ENCODE assay signal across 8 mouse cellular contexts in the genomic region with DNA sequence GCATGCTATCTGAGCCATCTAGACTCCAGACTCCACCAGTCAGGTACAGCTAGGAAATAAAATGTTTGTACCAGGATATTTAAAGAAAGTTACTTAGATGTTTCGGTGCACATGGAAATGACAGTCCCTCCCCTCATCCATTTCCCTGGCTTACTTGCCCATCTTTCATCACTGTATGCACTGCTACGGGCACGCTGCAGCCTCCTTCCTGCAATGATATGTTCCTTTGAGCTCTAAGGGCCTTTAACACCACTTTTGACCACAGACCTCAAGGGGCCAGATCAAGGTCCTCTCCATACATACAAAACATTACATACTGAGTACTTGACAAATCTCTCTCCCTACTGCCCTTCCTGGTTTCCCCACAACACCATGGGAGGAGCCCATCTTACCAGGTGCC. TPM values are rescaled to one million over a fixed set of nuclear protein-coding genes. Genes with fewer than 3 reads are reported as not detected.
DNase-seq lines count a peak whose midpoint lies in the region; ATAC-seq and TF ChIP-seq lines count a peak whose summit lies in the region.

No protein-coding gene starts in this region.

- H3K4me3 ChIP-seq in kidney, embryonic 14.5 days (ENCODE audit: low read length), result peak overlapping the region; percentile 66
- H3K4me3 ChIP-seq in MEL (ENCODE audit: control insufficient read depth in 1 of 2, insufficient read depth in 1 of 2, low read depth in 2 of 2, low read length in 2 of 2), result peak overlapping the region; percentile 24 to 86
- H3K4me3 ChIP-seq in hindbrain, embryonic 12.5 days, result peak overlapping the region; percentile 71
- peak overlapping the region; percentile 95 for H3K4me3 ChIP-seq in midbrain, embryonic 12.5 days

- peak overlapping the region; percentile 90 for H3K9ac ChIP-seq in kidney, embryonic 14.5 days (ENCODE audit: low read depth, low read length)
- H3K9ac ChIP-seq in MEL (ENCODE audit: control insufficient read depth, low read depth, low read length, poor library complexity, severe bottlenecking), result peak overlapping the region; percentile 99
- H3K9ac ChIP-seq in hindbrain, embryonic 12.5 days, result peak overlapping the region; percentile 56; the same call in 1 of the 2 replicates
- H3K9ac ChIP-seq in midbrain, embryonic 12.5 days (replicated peaks), result peak overlapping the region; percentile 55

- no peaks in the 10 kb centered on the region for H3K9me3 ChIP-seq in kidney, embryonic 14.5 days (ENCODE audit: control insufficient read depth, low read length)
- no peaks in the 10 kb centered on the region for H3K9me3 ChIP-seq in MEL (replicated peaks; ENCODE audit: insufficient read depth, low read length)
- H3K9me3 ChIP-seq in hindbrain, embryonic 12.5 days (replicated peaks), result no peaks in the 10 kb centered on the region
- no peaks in the 10 kb centered on the region for H3K9me3 ChIP-seq in midbrain, embryonic 12.5 days

- no peak for TF ChIP-seq RAD21 in MEL (IDR thresholded peaks at IDR 0.05; ENCODE audit: low read depth, low read length)

- peak in 1 of 2 experiments; percentile 13; a peak in 1 of 4 replicates for TF ChIP-seq POLR2A in MEL (IDR thresholded peaks at IDR 0.05; ENCODE audit: control insufficient read depth in 1 of 2, insufficient read depth in 1 of 2, low read depth in 1 of 2, low read length in 2 of 2, poor library complexity in 1 of 2)

- TF ChIP-seq EP300 in MEL (IDR thresholded peaks at IDR 0.05; ENCODE audit: low read depth in 1 of 2, low read length in 2 of 2), result no peak

- no peak for TF ChIP-seq CTCF in MEL (IDR thresholded peaks at IDR 0.05 in 2 of 3, conservative IDR thresholded peaks at IDR 0.05 in 1 of 3; ENCODE audit: control insufficient read depth in 1 of 3, insufficient read depth in 1 of 3, low read depth in 2 of 3, low read length in 3 of 3, poor library complexity in 1 of 3, severe bottlenecking in 1 of 3)

- no peak for ATAC-seq in kidney, embryonic 14.5 days (ENCODE audit: low FRiP score, low TSS enrichment)
- no peak for ATAC-seq in hindbrain, embryonic 12.5 days (ENCODE audit: low FRiP score)
- ATAC-seq in midbrain, embryonic 12.5 days (ENCODE audit: low FRiP score, low read depth), result no peak

- H3K36me3 ChIP-seq in kidney, embryonic 14.5 days (ENCODE audit: control insufficient read depth, insufficient read depth, low read length), result peaks cover 56% of the 10 kb centered on the region
- H3K36me3 ChIP-seq in MEL (ENCODE audit: control insufficient read depth in 1 of 2, insufficient read depth in 2 of 2, low read length in 2 of 2), result peaks cover 0 to 18% of the 10 kb centered on the region in 2 experiments; a peak in 3 of 4 replicates
- H3K36me3 ChIP-seq in hindbrain, embryonic 12.5 days, result peaks cover 45% of the 10 kb centered on the region
- H3K36me3 ChIP-seq in midbrain, embryonic 12.5 days, result peaks cover 47% of the 10 kb centered on the region

- DNase-seq in kidney, adult 11 months, result no peak
- DNase-seq in MEL (ENCODE audit: low read depth, low spot score), result peak; percentile 64
- no peak for DNase-seq in adrenal gland, postnatal 14 days
- DNase-seq in adrenal gland, postnatal 25 days, result no peak
- DNase-seq in right cerebral cortex, postnatal 36 days (ENCODE audit: low spot score in 2 of 2), result no peak

- H3K4me1 ChIP-seq in kidney, embryonic 14.5 days (ENCODE audit: control insufficient read depth, insufficient read depth, low read length), result peaks cover 14% of the 10 kb centered on the region
- H3K4me1 ChIP-seq in MEL (ENCODE audit: control insufficient read depth in 1 of 2, insufficient read depth in 2 of 2, low read length in 2 of 2), result peaks cover 3 to 14% of the 10 kb centered on the region in 2 experiments; a peak in 3 of 4 replicates
- peaks cover 17% of the 10 kb centered on the region for H3K4me1 ChIP-seq in hindbrain, embryonic 12.5 days
- H3K4me1 ChIP-seq in midbrain, embryonic 12.5 days, result peaks cover 22% of the 10 kb centered on the region

- 72% methylated on average over 3 of the region's 3 CpGs for WGBS in kidney, embryonic 14.5 days
- 76% methylated on average over 3 of the region's 3 CpGs for WGBS in hindbrain, embryonic 12.5 days
- WGBS in midbrain, embryonic 12.5 days, result 84% methylated on average over 3 of the region's 3 CpGs

- H3K79me2 ChIP-seq in MEL (ENCODE audit: control insufficient read depth, insufficient read depth, low read length, poor library complexity), result peaks cover 42% of the 10 kb centered on the region

- H3K27me3 ChIP-seq in kidney, embryonic 14.5 days (ENCODE audit: control insufficient read depth, insufficient read depth, low read length), result no peaks in the 10 kb centered on the region
- no peaks in the 10 kb centered on the region for H3K27me3 ChIP-seq in MEL (ENCODE audit: control insufficient read depth in 1 of 2, insufficient read depth in 2 of 2, low read length in 2 of 2)
- no peaks in the 10 kb centered on the region for H3K27me3 ChIP-seq in hindbrain, embryonic 12.5 days
- no peaks in the 10 kb centered on the region for H3K27me3 ChIP-seq in midbrain, embryonic 12.5 days

- peak overlapping the region; percentile 38 for H3K4me2 ChIP-seq in kidney, embryonic 14.5 days (replicated peaks; ENCODE audit: low read depth, low read length)
- peak overlapping the region; percentile 80 for H3K4me2 ChIP-seq in hindbrain, embryonic 12.5 days (replicated peaks)
- H3K4me2 ChIP-seq in midbrain, embryonic 12.5 days (replicated peaks), result peak overlapping the region; percentile 79

- peak overlapping the region; percentile 24; the same call in 1 of the 2 replicates for H3K27ac ChIP-seq in kidney, embryonic 14.5 days (ENCODE audit: low read depth, low read length)
- no peak overlapping the region; the same call in 1 of the 2 replicates for H3K27ac ChIP-seq in MEL (ENCODE audit: control insufficient read depth, low read depth, low read length)
- H3K27ac ChIP-seq in hindbrain, embryonic 12.5 days, result peak overlapping the region; percentile 44; the same call in 1 of the 2 replicates
- H3K27ac ChIP-seq in midbrain, embryonic 12.5 days (replicated peaks), result 0 out of 2 replicates have a peak overlapping the region, but pooled peaks have one; percentile 15

TF ChIP-seq in MEL, 35 proteins besides CTCF, POLR2A, EP300 and RAD21 (continues in another document):
- no peak for TF ChIP-seq TAL1 (IDR thresholded peaks at IDR 0.05; ENCODE audit: low read length)
- no peak for TF ChIP-seq TBP (IDR thresholded peaks at IDR 0.05; ENCODE audit: low read depth, low read length)
- TF ChIP-seq RCOR1 (IDR thresholded peaks at IDR 0.05; ENCODE audit: low read depth, low read length), result no peak

RNA-seq across cellular contexts. Expression of a gene that starts 2.5 kb away (rescaled TPM):
- 413 and 421 TPM in 2 replicates for polyA plus RNA-seq in kidney, embryonic 14.5 days (2014; fragmentation: Nextera tagmentation; extraction: Ambion mirVana)
- 805 and 828 TPM in 2 replicates for total RNA-seq in MEL (2012; rRNA removed)
- 10 to 100 TPM in 1 of 2 experiments, not detected in 1; 89.6 TPM for polyA plus RNA-seq in MEL (2012; ENCODE audit: insufficient read depth in 1 of 2, insufficient read length in 2 of 2, low read depth in 1 of 2, low replicate concordance in 2 of 2, missing spikeins in 1 of 2)
- polyA plus RNA-seq in hindbrain, embryonic 12.5 days (2016; fragmentation: Nextera tagmentation; extraction: Ambion mirVana), result 273 and 290 TPM in 2 replicates
- polyA plus RNA-seq in midbrain, embryonic 12.5 days (2016; fragmentation: Nextera tagmentation; extraction: Ambion mirVana), result 351 and 363 TPM in 2 replicates
- total RNA-seq in adrenal gland, postnatal 14 days (2021), result 76.0 and 90.3 TPM in 2 replicates
- 56.5 and 65.2 TPM in 2 replicates for total RNA-seq in adrenal gland, postnatal 25 days (2021)

RNA-seq across cellular contexts. Expression of a gene that starts 7.1 kb away (rescaled TPM):
- polyA plus RNA-seq in kidney, embryonic 14.5 days (2014; fragmentation: Nextera tagmentation; extraction: Ambion mirVana), result 123 and 136 TPM in 2 replicates
- 110 and 145 TPM in 2 replicates for total RNA-seq in MEL (2012; rRNA removed)
- 100 to 1,000 TPM in 1 of 2 experiments, not detected in 1; 138 TPM for polyA plus RNA-seq in MEL (2012; ENCODE audit: insufficient read depth in 1 of 2, insufficient read length in 2 of 2, low read depth in 1 of 2, low replicate concordance in 2 of 2, missing spikeins in 1 of 2)
- polyA plus RNA-seq in hindbrain, embryonic 12.5 days (2016; fragmentation: Nextera tagmentation; extraction: Ambion mirVana), result 99.4 and 103 TPM in 2 replicates
- 96.4 and 109 TPM in 2 replicates for polyA plus RNA-seq in midbrain, embryonic 12.5 days (2016; fragmentation: Nextera tagmentation; extraction: Ambion mirVana)
- 77.5 and 92.0 TPM in 2 replicates for total RNA-seq in adrenal gland, postnatal 14 days (2021)
- total RNA-seq in adrenal gland, postnatal 25 days (2021), result 81.2 and 102 TPM in 2 replicates

RNA-seq across cellular contexts. Expression of a gene that starts 11.1 kb away (rescaled TPM):
- polyA plus RNA-seq in kidney, embryonic 14.5 days (2014; fragmentation: Nextera tagmentation; extraction: Ambion mirVana), result 49.6 and 51.9 TPM in 2 replicates
- total RNA-seq in MEL (2012; rRNA removed), result 12.7 and 14.9 TPM in 2 replicates
- 10 to 100 TPM in 1 of 2 experiments, not detected in 1; 43.5 TPM for polyA plus RNA-seq in MEL (2012; ENCODE audit: insufficient read depth in 1 of 2, insufficient read length in 2 of 2, low read depth in 1 of 2, low replicate concordance in 2 of 2, missing spikeins in 1 of 2)
- 37.3 and 41.3 TPM in 2 replicates for polyA plus RNA-seq in hindbrain, embryonic 12.5 days (2016; fragmentation: Nextera tagmentation; extraction: Ambion mirVana)
- 34.7 and 39.1 TPM in 2 replicates for polyA plus RNA-seq in midbrain, embryonic 12.5 days (2016; fragmentation: Nextera tagmentation; extraction: Ambion mirVana)
- total RNA-seq in adrenal gland, postnatal 14 days (2021), result 27.1 and 29.5 TPM in 2 replicates
- 34.3 and 34.5 TPM in 2 replicates for total RNA-seq in adrenal gland, postnatal 25 days (2021)

RNA-seq across cellular contexts. Expression of a gene that starts 16.9 kb away (rescaled TPM):
- polyA plus RNA-seq in kidney, embryonic 14.5 days (2014; fragmentation: Nextera tagmentation; extraction: Ambion mirVana), result 6.7 and 7.6 TPM in 2 replicates
- total RNA-seq in MEL (2012; rRNA removed), result 4.3 and 4.7 TPM in 2 replicates
- 10 to 100 TPM in 1 of 2 experiments, not detected in 1; 10.9 TPM for polyA plus RNA-seq in MEL (2012; ENCODE audit: insufficient read depth in 1 of 2, insufficient read length in 2 of 2, low read depth in 1 of 2, low replicate concordance in 2 of 2, missing spikeins in 1 of 2)
- polyA plus RNA-seq in hindbrain, embryonic 12.5 days (2016; fragmentation: Nextera tagmentation; extraction: Ambion mirVana), result 20.2 and 22.2 TPM in 2 replicates
- polyA plus RNA-seq in midbrain, embryonic 12.5 days (2016; fragmentation: Nextera tagmentation; extraction: Ambion mirVana), result 19.0 and 19.7 TPM in 2 replicates
- 27.8 and 40.4 TPM in 2 replicates for total RNA-seq in adrenal gland, postnatal 14 days (2021)
- 43.3 and 48.8 TPM in 2 replicates for total RNA-seq in adrenal gland, postnatal 25 days (2021)

RNA-seq across cellular contexts. Expression of a gene that starts 24.5 kb away (rescaled TPM):
- polyA plus RNA-seq in kidney, embryonic 14.5 days (2014; fragmentation: Nextera tagmentation; extraction: Ambion mirVana), result 18.0 and 28.1 TPM in 2 replicates
- 18.4 and 18.6 TPM in 2 replicates for total RNA-seq in MEL (2012; rRNA removed)
- polyA plus RNA-seq in MEL (2012; ENCODE audit: insufficient read depth in 1 of 2, insufficient read length in 2 of 2, low read depth in 1 of 2, low replicate concordance in 2 of 2, missing spikeins in 1 of 2), result 10 to 100 TPM in 1 of 2 experiments, not detected in 1; 27.1 TPM
- polyA plus RNA-seq in hindbrain, embryonic 12.5 days (2016; fragmentation: Nextera tagmentation; extraction: Ambion mirVana), result 35.2 and 36.2 TPM in 2 replicates
- polyA plus RNA-seq in midbrain, embryonic 12.5 days (2016; fragmentation: Nextera tagmentation; extraction: Ambion mirVana), result 36.5 and 40.8 TPM in 2 replicates
- 41.6 and 44.1 TPM in 2 replicates for total RNA-seq in adrenal gland, postnatal 14 days (2021)
- total RNA-seq in adrenal gland, postnatal 25 days (2021), result 52.4 and 74.6 TPM in 2 replicates
